27 mouse cellular contexts compared by ENCODE assay signal in genomic region chr8:86699471-86699870, GRCm38 (mm10). TPM values are rescaled to one million over a fixed set of nuclear protein-coding genes. Genes with fewer than 3 reads are reported as not detected.
DNase-seq lines count a peak whose midpoint lies in the region.
"Had no signal": no experiment of that assay in that cellular context is flagged by ENCODE, and none has a peak within 500 bp of the region (broad histone marks: within the 10 kb centered on the region; RNA-seq: fewer than 3 reads in every experiment).

No protein-coding gene starts in this region.

- no peaks in the 10 kb centered on the region for H3K27me3 ChIP-seq in heart, embryonic 10.5 days (ENCODE audit: insufficient read depth, poor library complexity, severe bottlenecking)
- H3K27me3 ChIP-seq in splenic B cell, adult 2 months (ENCODE audit: control insufficient read depth, insufficient read depth, low read length, poor library complexity, severe bottlenecking) = no peaks in the 10 kb centered on the region
- H3K27me3 ChIP-seq: CH12.LX; hindbrain, embryonic 12.5 days; intestine, embryonic 15.5 days; liver, embryonic 12.5 days; neural tube, embryonic 15.5 days had no signal

- 86% methylated on average over 12 of the region's 12 CpGs for WGBS in heart, embryonic 10.5 days
- 40% methylated on average over 12 of the region's 12 CpGs for WGBS in large intestine, adult 2 months

- H3K4me3 ChIP-seq in heart, embryonic 10.5 days = no peak overlapping the region
- H3K4me3 ChIP-seq: erythroblast, embryonic 14.5 days; gastrocnemius, adult 2 months; hindbrain, embryonic 12.5 days; intestine, embryonic 15.5 days; layer of hippocampus, adult 2 months; liver, embryonic 12.5 days; neural tube, embryonic 15.5 days had no signal

- intact Hi-C loops in left cerebral cortex, postnatal 4 days (cut with DNase I) = no loop called here

- DNase-seq in heart, embryonic 10.5 days (ENCODE audit: low spot score) = no peak
- DNase-seq in heart, postnatal 4 days = no peak
- peak; percentile 68 for DNase-seq in T-cell, adult 2 months (ENCODE audit: low spot score)
- DNase-seq in large intestine, adult 2 months (ENCODE audit: low read depth, low spot score) = peak; percentile 33
- peak; percentile 36 for DNase-seq in splenic B cell, adult 2 months (ENCODE audit: low read depth, low spot score)
- no peak for DNase-seq in kidney, postnatal 25 days
- DNase-seq in left cerebral cortex, postnatal 4 days = no peak
- DNase-seq: cerebellum, adult 11 months; cerebellum, adult 9-10 months; cerebellum, postnatal 36 days; gastrocnemius, adult 2 months; gastrocnemius, postnatal 36 days; kidney, postnatal 10 days; liver, postnatal 0 days; lung, postnatal 4 days; midbrain, embryonic 14.5 days; spleen, adult 18-20 months; thymus, postnatal 4 days had no signal

- H3K9me3 ChIP-seq in heart, embryonic 10.5 days = no peaks in the 10 kb centered on the region
- H3K9me3 ChIP-seq: hindbrain, embryonic 12.5 days; intestine, embryonic 15.5 days; liver, embryonic 12.5 days; neural tube, embryonic 15.5 days had no signal

- H3K36me3 ChIP-seq in heart, embryonic 10.5 days = peaks cover 15% of the 10 kb centered on the region
- no peaks in the 10 kb centered on the region; the same call in 1 of the 2 replicates for H3K36me3 ChIP-seq in splenic B cell, adult 2 months (ENCODE audit: control insufficient read depth, insufficient read depth, low read length, poor library complexity, severe bottlenecking)
- H3K36me3 ChIP-seq: intestine, embryonic 15.5 days had no signal

- 0 out of 2 replicates have a peak overlapping the region, but pooled peaks have one; percentile 32 for H3K27ac ChIP-seq in heart, embryonic 10.5 days
- H3K27ac ChIP-seq: gastrocnemius, adult 2 months; hindbrain, embryonic 12.5 days; hindbrain, postnatal 0 days; intestine, embryonic 15.5 days; liver, embryonic 12.5 days; neural tube, embryonic 15.5 days had no signal

- peaks cover 10% of the 10 kb centered on the region for H3K4me1 ChIP-seq in heart, embryonic 10.5 days
- H3K4me1 ChIP-seq: hindbrain, embryonic 12.5 days; intestine, embryonic 15.5 days; neural tube, embryonic 15.5 days had no signal

RNA-seq across cellular contexts. Expression of gene Gm10638, which starts 46.0 kb away (rescaled TPM):
- polyA plus RNA-seq in heart, embryonic 10.5 days (2016; fragmentation: Nextera tagmentation; extraction: Ambion mirVana) = 2.9 and 4.8 TPM in 2 replicates
- total RNA-seq in heart, postnatal 4 days (2021) = 1 to 10 TPM; 3.0 to 3.6 TPM
- 1.1 and 1.8 TPM in 2 replicates for polyA plus RNA-seq in large intestine, adult 2 months (2012; rRNA removed)
- 1 to 10 TPM; 2.3 to 2.5 TPM for total RNA-seq in left cerebral cortex, postnatal 4 days (2021)
- total RNA-seq: hindbrain, postnatal 0 days; monocyte, adult 5-6 weeks had no signal

RNA-seq across cellular contexts. Expression of gene Siah1a, which starts 46.3 kb away (rescaled TPM):
- 29.6 and 39.9 TPM in 2 replicates for polyA plus RNA-seq in heart, embryonic 10.5 days (2016; fragmentation: Nextera tagmentation; extraction: Ambion mirVana)
- total RNA-seq in heart, postnatal 4 days (2021) = 10 to 100 TPM; 30.2 to 31.2 TPM
- polyA plus RNA-seq in large intestine, adult 2 months (2012; rRNA removed) = 14.5 and 18.2 TPM in 2 replicates
- 10 to 100 TPM; 47.1 to 50.1 TPM for total RNA-seq in left cerebral cortex, postnatal 4 days (2021)

Comparison
In these comparisons a context has a peak if more than half of its experiments do, and no peak if none do; other contexts are left out.
1. DNase-seq: peak in T-cell, adult 2 months (single experiment), large intestine, adult 2 months (single experiment) and splenic B cell, adult 2 months (single experiment); none in heart, embryonic 10.5 days (single experiment), heart, postnatal 4 days (single experiment), kidney, postnatal 25 days (0 of 2) and left cerebral cortex, postnatal 4 days (single experiment).